Mouse (Mus musculus) thymus, adult 2 months (tissue): ENCODE measurements around the gene Tmc6. TPM values are rescaled to one million over a fixed set of nuclear protein-coding genes. Genes with fewer than 3 reads are reported as not detected.

Experiments
- DNase-seq: peaks from one replicate; pipeline ENCODE4 v3.0.0; 2021
- H3K27ac ChIP-seq: fragments of 200-500 bp; 2 replicates; pipeline ENCODE4 v1.5.1; 2012; ENCODE audit warnings: low read length, control low read depth; ENCODE audit not compliant: control insufficient read depth, insufficient read depth
- H3K27me3 ChIP-seq: fragments of 200-500 bp; 2 replicates; pipeline ENCODE4 v1.6.1; 2012; ENCODE audit warnings: mild to moderate bottlenecking, low read length, moderate library complexity, mixed read lengths; ENCODE audit not compliant: control insufficient read depth, insufficient read depth
- H3K36me3 ChIP-seq: fragments of 200-500 bp; 2 replicates; pipeline ENCODE4 v1.6.1; 2012; ENCODE audit warnings: mild to moderate bottlenecking, low read length, moderate library complexity; ENCODE audit not compliant: control insufficient read depth, insufficient read depth
- H3K4me1 ChIP-seq: fragments of 200-500 bp; replicated peaks from 2 replicates; pipeline ENCODE4 v1.6.1; 2012; ENCODE audit warnings: low read length; ENCODE audit not compliant: control insufficient read depth, insufficient read depth
- H3K4me3 ChIP-seq: fragments of 200-500 bp; 2 replicates; pipeline ENCODE4 v1.5.1; 2012; ENCODE audit warnings: mild to moderate bottlenecking, low read length, control low read depth, moderate library complexity; ENCODE audit not compliant: control insufficient read depth, insufficient read depth
- CTCF ChIP-seq: fragments of 200-500 bp; IDR thresholded peaks from 2 replicates; pipeline ENCODE4 v1.5.1; 2012; ENCODE audit warnings: mild to moderate bottlenecking, control low read depth, low read length, moderate library complexity, borderline replicate concordance; ENCODE audit not compliant: control insufficient read depth, poor library complexity, insufficient read depth; ENCODE audit errors: extremely low read depth
- POLR2A ChIP-seq: fragments of 200-500 bp; IDR thresholded peaks from 2 replicates; pipeline ENCODE4 v1.6.1; 2012; ENCODE audit warnings: mild to moderate bottlenecking, low read length, control low read depth, moderate library complexity; ENCODE audit not compliant: control insufficient read depth, poor library complexity, insufficient read depth; ENCODE audit errors: extremely low read depth
- WGBS: fragments of 180-500 bp; shearing (Covaris S2); methylation state at CpG from one replicate; pipeline ENCODE4 v1.1.7; 2018; 5-methylcytosine and 5-hydroxymethylcytosine counted together
- polyA plus RNA-seq: library from polyadenylated mRNA; depleted of rRNA; stranded (reverse); fragments of >200 nt; gene quantifications from 2 replicates; pipeline ENCODE4 v1.2.3, GENCODE M21; 2012

Tmc6 gene
- polyA plus RNA-seq, 1 experiment: 201 TPM

DNA sequence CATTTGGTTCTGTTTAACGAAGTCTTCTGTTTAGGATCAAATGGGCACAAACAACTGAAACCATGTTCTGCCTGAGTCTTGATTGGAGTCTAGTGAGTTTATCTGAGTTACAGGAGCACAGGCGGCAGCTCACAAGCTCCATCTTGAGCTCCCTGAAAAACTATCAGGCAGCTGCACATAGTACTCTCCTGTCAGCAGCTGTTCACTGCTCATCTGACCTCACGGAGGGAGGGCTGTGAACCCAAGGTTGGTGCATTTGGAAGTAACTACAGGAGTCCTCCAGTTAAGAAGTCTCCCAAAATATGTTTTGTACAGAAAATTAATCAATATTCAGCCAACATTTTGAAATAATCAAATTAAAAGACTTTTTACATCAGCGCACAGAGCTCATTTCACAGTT lies 33.4 kb downstream of the Tmc6 start:
- peaks cover 91% of the 10 kb centered on the region for H3K36me3 ChIP-seq
- no peak for DNase-seq
- H3K4me3 ChIP-seq: no peak overlapping the region
- 94% methylated on average over 4 of the region's 4 CpGs for WGBS
- no peak overlapping the region for H3K27ac ChIP-seq
- H3K27me3 ChIP-seq: no peaks in the 10 kb centered on the region
- H3K4me1 ChIP-seq: no peaks in the 10 kb centered on the region
- TF ChIP-seq CTCF (no peak), POLR2A (no peak)

GRCm38 (mm10) chr11:117743454-117744030 lies 38.5 kb downstream of the Tmc6 start:
- Histone ChIP-seq H3K4me3 (no peak overlapping the region), H3K27ac (no peak overlapping the region), H3K4me1 (no peaks in the 10 kb centered on the region), H3K27me3 (no peaks in the 10 kb centered on the region), H3K36me3 (peaks cover 92% of the 10 kb centered on the region)
- no peak for DNase-seq
- TF ChIP-seq POLR2A: no peak
- TF ChIP-seq CTCF: no peak
- WGBS: 86% methylated on average over 4 of the region's 4 CpGs

DNA sequence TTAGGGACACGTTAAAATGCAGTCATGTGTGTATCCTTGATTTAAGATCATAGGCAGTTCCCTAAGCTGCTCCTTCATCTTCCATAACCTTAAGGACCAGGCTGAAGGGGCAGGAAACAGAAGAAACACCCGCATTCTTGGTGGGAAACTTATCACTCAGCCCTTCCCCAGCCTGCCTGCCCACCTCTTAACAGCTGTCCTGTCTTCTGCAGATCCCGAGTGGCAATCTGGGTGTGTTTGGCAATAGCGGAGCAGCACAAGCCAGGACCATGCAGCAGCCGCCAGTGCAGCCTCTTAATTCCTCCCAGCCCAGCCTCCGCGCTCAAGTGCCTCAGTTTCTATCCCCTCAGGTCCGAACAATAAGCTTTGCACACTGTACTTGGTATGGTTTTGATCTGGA lies 39.3 kb downstream of the Tmc6 start:
- TF ChIP-seq CTCF (no peak), POLR2A (no peak)
- Histone ChIP-seq H3K4me3 (no peak overlapping the region), H3K36me3 (peaks cover 92% of the 10 kb centered on the region), H3K27ac (no peak overlapping the region), H3K27me3 (no peaks in the 10 kb centered on the region), H3K4me1 (no peaks in the 10 kb centered on the region)
- 94% methylated on average over 8 of the region's 8 CpGs for WGBS
- DNase-seq: no peak

DNA sequence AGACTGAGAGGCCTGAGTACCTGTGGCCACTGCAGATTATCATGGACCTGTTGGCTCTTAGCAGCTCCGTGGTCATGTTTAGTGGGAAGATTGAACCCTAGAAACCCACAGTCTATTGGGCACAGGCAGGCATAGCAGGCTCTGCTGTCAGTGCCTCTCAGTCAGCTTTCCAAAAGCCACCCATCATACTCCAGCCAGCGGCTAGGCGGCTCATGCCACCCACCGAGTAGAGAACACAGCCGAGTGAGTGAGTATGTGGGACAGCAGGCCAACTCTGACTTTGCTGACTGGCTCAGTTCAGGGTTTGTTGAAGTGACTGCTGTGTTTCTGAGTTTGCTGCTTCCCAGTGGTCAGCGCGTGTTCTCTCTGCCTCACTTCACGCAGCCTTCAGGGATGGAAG lies 39.8 kb downstream of the Tmc6 start:
- 98% methylated on average over 8 of the region's 8 CpGs for WGBS
- no peak for DNase-seq
- Histone ChIP-seq H3K4me3 (no peak overlapping the region), H3K27me3 (no peaks in the 10 kb centered on the region), H3K4me1 (no peaks in the 10 kb centered on the region), H3K36me3 (peaks cover 90% of the 10 kb centered on the region), H3K27ac (no peak overlapping the region)
- no peak for TF ChIP-seq POLR2A

- WGBS: 97% methylated on average over 6 of the region's 6 CpGs
- Histone ChIP-seq H3K4me1 (no peaks in the 10 kb centered on the region), H3K27ac (no peak overlapping the region), H3K4me3 (no peak overlapping the region), H3K36me3 (peaks cover 93% of the 10 kb centered on the region), H3K27me3 (no peaks in the 10 kb centered on the region)
- DNase-seq: no peak
- no peak for TF ChIP-seq CTCF
- TF ChIP-seq POLR2A: no peak
Measured at GRCm38 (mm10) chr11:117741128-117741527, 40.9 kb downstream of the Tmc6 start.

- Histone ChIP-seq H3K4me1 (no peaks in the 10 kb centered on the region), H3K27ac (no peak overlapping the region), H3K27me3 (no peaks in the 10 kb centered on the region), H3K4me3 (no peak overlapping the region), H3K36me3 (peaks cover 94% of the 10 kb centered on the region)
- no peak for DNase-seq
- TF ChIP-seq POLR2A: no peak
- no peak for TF ChIP-seq CTCF
- WGBS: 96% methylated on average over 5 of the region's 5 CpGs
Measured at GRCm38 (mm10) chr11:117738123-117738522, 43.9 kb downstream of the Tmc6 start.
